Mouse (Mus musculus) kidney, embryonic 15.5 days (tissue): ENCODE measurements around the gene Rac1. TPM values are rescaled to one million over a fixed set of nuclear protein-coding genes. Genes with fewer than 3 reads are reported as not detected.

Source experiments
- ATAC-seq: fragments of 200-750 bp; cut with Nextera tagmentation; replicated peaks from 2 replicates; pipeline ENCODE4 v1.8.0; 2017; ENCODE audit warnings: moderate TSS enrichment; ENCODE audit not compliant: low FRiP score
- H3K27ac ChIP-seq: fragments of 300-500 bp; sonication (generic); 2 replicates; pipeline ENCODE4 v1.5.1; 2015; ENCODE audit warnings: mild to moderate bottlenecking, inconsistent platforms
- H3K27me3 ChIP-seq: fragments of 300-500 bp; sonication (generic); 2 replicates; pipeline ENCODE4 v1.6.1; 2015; ENCODE audit warnings: inconsistent platforms
- H3K36me3 ChIP-seq: fragments of 300-500 bp; sonication (generic); 2 replicates; pipeline ENCODE4 v1.6.1; 2015; ENCODE audit warnings: inconsistent platforms
- H3K4me1 ChIP-seq: fragments of 300-500 bp; sonication (generic); 2 replicates; pipeline ENCODE4 v1.6.1; 2015; ENCODE audit warnings: inconsistent platforms
- H3K4me2 ChIP-seq: fragments of 300-500 bp; sonication (generic); 2 replicates; pipeline ENCODE4 v1.6.1; 2015; ENCODE audit warnings: moderate library complexity, mild to moderate bottlenecking, inconsistent platforms
- H3K4me3 ChIP-seq: fragments of 300-500 bp; sonication (generic); replicated peaks from 2 replicates; pipeline ENCODE4 v1.5.1; 2015; ENCODE audit warnings: mild to moderate bottlenecking, inconsistent platforms
- H3K9ac ChIP-seq: fragments of 300-500 bp; sonication (generic); 2 replicates; pipeline ENCODE4 v1.6.1; 2015; ENCODE audit warnings: mild to moderate bottlenecking, inconsistent platforms
- H3K9me3 ChIP-seq: fragments of 300-500 bp; sonication (generic); replicated peaks from 2 replicates; pipeline ENCODE4 v1.6.1; 2016; ENCODE audit warnings: inconsistent platforms
- WGBS: fragments of 180-500 bp; shearing (Covaris S2); methylation state at CpG from one replicate; pipeline ENCODE4 v1.1.7; 2015; ENCODE audit warnings: mixed read lengths; 5-methylcytosine and 5-hydroxymethylcytosine counted together
- polyA plus RNA-seq: library from polyadenylated mRNA; unstranded; fragments of >200 nt; fragmentation: Nextera tagmentation; extraction: Ambion mirVana; gene quantifications from 2 replicates; pipeline ENCODE4 v1.2.1, GENCODE M21; 2015

Rac1 gene
- polyA plus RNA-seq, 1 experiment from 2014 or later: 459 TPM

GRCm38 (mm10) chr5:143522882-143523281, 5.0 kb downstream of the Rac1 start:
- no peak overlapping the region for H3K9ac ChIP-seq
- 88% methylated on average over 3 of the region's 3 CpGs for WGBS
- no peaks in the 10 kb centered on the region for H3K9me3 ChIP-seq
- H3K4me1 ChIP-seq: peaks cover 55% of the 10 kb centered on the region
- H3K4me3 ChIP-seq: no peak overlapping the region
- H3K27me3 ChIP-seq: no peaks in the 10 kb centered on the region
- no peak overlapping the region for H3K27ac ChIP-seq
- H3K4me2 ChIP-seq: no peak overlapping the region
- peaks cover 13% of the 10 kb centered on the region for H3K36me3 ChIP-seq
- no peak for ATAC-seq

- peak overlapping the region; percentile 20; the same call in 1 of the 2 replicates for H3K27ac ChIP-seq
- 70% methylated on average over 2 of the region's 2 CpGs for WGBS
- ATAC-seq: no peak
These were observed 7.4 kb downstream of the Rac1 start for GRCm38 (mm10) chr5:143520415-143520814.

GRCm38 (mm10) chr5:143518045-143518591, 9.7 kb downstream of the Rac1 start:
- Histone ChIP-seq H3K27me3 (no peaks in the 10 kb centered on the region), H3K4me3 (no peak overlapping the region), H3K4me1 (peaks cover 30% of the 10 kb centered on the region), H3K9me3 (no peaks in the 10 kb centered on the region), H3K36me3 (peaks cover 51% of the 10 kb centered on the region), H3K4me2 (no peak overlapping the region), H3K9ac (no peak overlapping the region), H3K27ac (no peak overlapping the region)
- 75% methylated on average over 6 of the region's 6 CpGs for whole genome bisulfite sequencing
- no peak for ATAC-seq

More at GRCm38 (mm10) chr5:143520415-143520814, 7.4 kb downstream of the Rac1 start:
- Histone ChIP-seq H3K4me2 (no peak overlapping the region), H3K9me3 (no peaks in the 10 kb centered on the region), H3K4me1 (peaks cover 43% of the 10 kb centered on the region), H3K27me3 (no peaks in the 10 kb centered on the region), H3K4me3 (no peak overlapping the region), H3K9ac (no peak overlapping the region), H3K36me3 (peaks cover 31% of the 10 kb centered on the region)

GRCm38 (mm10) chr5:143517436-143517835, 10.4 kb downstream of the Rac1 start:
- Histone ChIP-seq H3K36me3 (peaks cover 53% of the 10 kb centered on the region), H3K9ac (no peak overlapping the region), H3K27me3 (no peaks in the 10 kb centered on the region), H3K4me3 (no peak overlapping the region), H3K4me2 (no peak overlapping the region), H3K27ac (no peak overlapping the region), H3K9me3 (no peaks in the 10 kb centered on the region), H3K4me1 (peaks cover 29% of the 10 kb centered on the region)
- 64% methylated on average over 6 of the region's 6 CpGs for WGBS
- ATAC-seq: no peak; the same call in 1 of the 2 replicates

- H3K9ac ChIP-seq: no peak overlapping the region
- no peak for ATAC-seq
- H3K36me3 ChIP-seq: peaks cover 58% of the 10 kb centered on the region
- H3K4me1 ChIP-seq: peaks cover 29% of the 10 kb centered on the region
- H3K9me3 ChIP-seq: no peaks in the 10 kb centered on the region
- no peak overlapping the region for H3K4me3 ChIP-seq
- H3K27ac ChIP-seq: no peak overlapping the region
- no peaks in the 10 kb centered on the region for H3K27me3 ChIP-seq
- no peak overlapping the region for H3K4me2 ChIP-seq
- 88% methylated on average over 11 of the region's 11 CpGs for WGBS
These were observed 10.8 kb downstream of the Rac1 start for GRCm38 (mm10) chr5:143517005-143517404.

- Histone ChIP-seq H3K27me3 (no peaks in the 10 kb centered on the region), H3K9me3 (no peaks in the 10 kb centered on the region), H3K4me1 (peaks cover 27% of the 10 kb centered on the region), H3K27ac (no peak overlapping the region), H3K4me3 (no peak overlapping the region), H3K9ac (no peak overlapping the region), H3K36me3 (peaks cover 76% of the 10 kb centered on the region), H3K4me2 (no peak overlapping the region)
- no peak for ATAC-seq
- 93% methylated on average over 5 of the region's 5 CpGs for WGBS
These were observed 13.0 kb downstream of the Rac1 start for GRCm38 (mm10) chr5:143514878-143515277.

GRCm38 (mm10) chr5:143512305-143512704, 15.5 kb downstream of the Rac1 start:
- H3K9ac ChIP-seq: no peak overlapping the region
- no peaks in the 10 kb centered on the region for H3K27me3 ChIP-seq
- 92% methylated on average over 4 of the region's 4 CpGs for WGBS
- H3K9me3 ChIP-seq: no peaks in the 10 kb centered on the region
- no peak overlapping the region for H3K27ac ChIP-seq
- no peak overlapping the region for H3K4me2 ChIP-seq
- H3K4me1 ChIP-seq: peaks cover 22% of the 10 kb centered on the region; the same call in 1 of the 2 replicates
- no peak overlapping the region for H3K4me3 ChIP-seq
- no peak for ATAC-seq
- peaks cover 90% of the 10 kb centered on the region for H3K36me3 ChIP-seq

GRCm38 (mm10) chr5:143511577-143511976, 16.3 kb downstream of the Rac1 start:
- Histone ChIP-seq H3K27ac (no peak overlapping the region), H3K4me1 (peaks cover 22% of the 10 kb centered on the region; the same call in 1 of the 2 replicates), H3K4me2 (no peak overlapping the region), H3K9me3 (no peaks in the 10 kb centered on the region), H3K4me3 (no peak overlapping the region), H3K9ac (no peak overlapping the region), H3K27me3 (no peaks in the 10 kb centered on the region), H3K36me3 (peaks cover 91% of the 10 kb centered on the region)
- ATAC-seq: no peak
- WGBS: 71% methylated on average over 4 of the region's 4 CpGs

- 79% methylated on average over 11 of the region's 11 CpGs for WGBS
- no peak overlapping the region for H3K9ac ChIP-seq
These were observed 18.1 kb downstream of the Rac1 start for GRCm38 (mm10) chr5:143509737-143510136.

GRCm38 (mm10) chr5:143509294-143509693, 18.5 kb downstream of the Rac1 start:
- 78% methylated on average over 9 of the region's 9 CpGs for WGBS
- Histone ChIP-seq H3K4me3 (no peak overlapping the region), H3K4me2 (no peak overlapping the region), H3K4me1 (peaks cover 22% of the 10 kb centered on the region; the same call in 1 of the 2 replicates), H3K27ac (no peak overlapping the region), H3K27me3 (no peaks in the 10 kb centered on the region), H3K9me3 (no peaks in the 10 kb centered on the region), H3K36me3 (peaks cover 89% of the 10 kb centered on the region), H3K9ac (no peak overlapping the region)
- no peak for ATAC-seq

More at GRCm38 (mm10) chr5:143509737-143510136, 18.1 kb downstream of the Rac1 start:
- Histone ChIP-seq H3K27me3 (no peaks in the 10 kb centered on the region), H3K36me3 (peaks cover 89% of the 10 kb centered on the region), H3K9me3 (no peaks in the 10 kb centered on the region), H3K27ac (no peak overlapping the region), H3K4me3 (no peak overlapping the region), H3K4me2 (no peak overlapping the region), H3K4me1 (peaks cover 22% of the 10 kb centered on the region; the same call in 1 of the 2 replicates)
- ATAC-seq: no peak

GRCm38 (mm10) chr5:143505545-143505944, 22.3 kb downstream of the Rac1 start:
- ATAC-seq: no peak
- Histone ChIP-seq H3K4me1 (peaks cover 15% of the 10 kb centered on the region; the same call in 1 of the 2 replicates), H3K9ac (no peak overlapping the region), H3K27ac (no peak overlapping the region), H3K4me2 (no peak overlapping the region), H3K9me3 (no peaks in the 10 kb centered on the region), H3K36me3 (peaks cover 82% of the 10 kb centered on the region), H3K27me3 (no peaks in the 10 kb centered on the region), H3K4me3 (no peak overlapping the region)
- WGBS: 80% methylated on average over 7 of the region's 7 CpGs

GRCm38 (mm10) chr5:143505056-143505455, 22.8 kb downstream of the Rac1 start:
- H3K27me3 ChIP-seq: no peaks in the 10 kb centered on the region
- peaks cover 13% of the 10 kb centered on the region; the same call in 1 of the 2 replicates for H3K4me1 ChIP-seq
- no peak overlapping the region for H3K9ac ChIP-seq
- H3K4me2 ChIP-seq: no peak overlapping the region
- 90% methylated on average over 8 of the region's 8 CpGs for WGBS
- no peak for ATAC-seq
- no peak overlapping the region for H3K27ac ChIP-seq
- H3K36me3 ChIP-seq: peaks cover 78% of the 10 kb centered on the region
- H3K9me3 ChIP-seq: no peaks in the 10 kb centered on the region
- no peak overlapping the region for H3K4me3 ChIP-seq

GRCm38 (mm10) chr5:143504453-143504852, 23.4 kb downstream of the Rac1 start:
- no peaks in the 10 kb centered on the region for H3K9me3 ChIP-seq
- no peak overlapping the region for H3K4me2 ChIP-seq
- H3K36me3 ChIP-seq: peaks cover 78% of the 10 kb centered on the region
- ATAC-seq: no peak
- 75% methylated on average over 3 of the region's 3 CpGs for WGBS
- no peak overlapping the region for H3K27ac ChIP-seq
- H3K9ac ChIP-seq: no peak overlapping the region
- H3K27me3 ChIP-seq: no peaks in the 10 kb centered on the region
- H3K4me1 ChIP-seq: peaks cover 13% of the 10 kb centered on the region; the same call in 1 of the 2 replicates
- no peak overlapping the region for H3K4me3 ChIP-seq
